Mouse (Mus musculus): ENCODE measurements at regions not wholly inside any gene's neighbourhood (a gene's known extent, or its start where the extent isn't known, plus 50 kb on each side); places are given as distances from the start of the nearest gene placed in this dataset.

GRCm38 (mm10) chr4:31274131-31274530 is 689.8 kb upstream of the Map3k7 start:
- TF ChIP-seq CTCF (IDR thresholded peaks at IDR 0.05) (no peak), EP300 (IDR thresholded peaks at IDR 0.05) (no peak)

Measured in lung, postnatal 0 days (tissue).